Mouse (Mus musculus) embryonic facial prominence, embryonic 11.5 days (tissue): Measurements from ENCODE around the gene Scgn. TPM values are rescaled to one million over a fixed set of nuclear protein-coding genes. Genes with fewer than 3 reads are reported as not detected.

ENCODE experiments used
- ATAC-seq: fragments of 200-750 bp; cut with Nextera tagmentation; replicated peaks from 2 replicates; pipeline ENCODE4 v1.8.0; 2017; ENCODE audit warnings: low read depth; ENCODE audit not compliant: insufficient number of reproducible peaks, low FRiP score, low TSS enrichment
- DNase-seq: peaks from one replicate; pipeline ENCODE4 v3.0.0-alpha.2; 2015; ENCODE audit warnings: low spot score
- H3K27ac ChIP-seq: fragments of 300-500 bp; sonication (generic); replicated peaks from 2 replicates; pipeline ENCODE4 v1.5.1; 2014; ENCODE audit warnings: mild to moderate bottlenecking, low read depth, low read length, control low read depth
- H3K27me3 ChIP-seq: fragments of 300-500 bp; sonication (generic); 2 replicates; pipeline ENCODE4 v1.6.1; 2014; ENCODE audit warnings: mild to moderate bottlenecking, low read length, moderate library complexity, mixed read lengths; ENCODE audit not compliant: control insufficient read depth, insufficient read depth
- H3K36me3 ChIP-seq: fragments of 300-500 bp; sonication (generic); replicated peaks from 2 replicates; pipeline ENCODE4 v1.6.1; 2014; ENCODE audit warnings: low read depth, mild to moderate bottlenecking, low read length, moderate library complexity, mixed read lengths; ENCODE audit not compliant: control insufficient read depth, insufficient read depth
- H3K4me1 ChIP-seq: fragments of 300-500 bp; sonication (generic); 2 replicates; pipeline ENCODE4 v1.6.1; 2014; ENCODE audit warnings: low read length, mixed read lengths; ENCODE audit not compliant: control insufficient read depth, insufficient read depth
- H3K4me2 ChIP-seq: fragments of 300-500 bp; sonication (generic); 2 replicates; pipeline ENCODE4 v1.6.1; 2014; ENCODE audit warnings: low read depth, mild to moderate bottlenecking, control low read depth, low read length, moderate library complexity
- H3K4me3 ChIP-seq: fragments of 300-500 bp; sonication (generic); 2 replicates; pipeline ENCODE4 v1.5.1; 2014; ENCODE audit warnings: low read depth, low read length, control low read depth
- H3K9ac ChIP-seq: fragments of 300-500 bp; sonication (generic); replicated peaks from 2 replicates; pipeline ENCODE4 v1.6.1; 2014; ENCODE audit warnings: mild to moderate bottlenecking, control low read depth, low read length
- H3K9me3 ChIP-seq: fragments of 300-500 bp; sonication (generic); replicated peaks from 2 replicates; pipeline ENCODE4 v1.6.1; 2016; ENCODE audit warnings: mild to moderate bottlenecking, low read length, inconsistent platforms, mixed read lengths; ENCODE audit not compliant: control insufficient read depth
- WGBS: fragments of 180-500 bp; shearing (Covaris S2); extraction: QIAGEN DNeasy Blood & Tissue Kit; methylation state at CpG from one replicate; pipeline ENCODE4 v1.1.7; 2014; 5-methylcytosine and 5-hydroxymethylcytosine counted together
- polyA plus RNA-seq: library from polyadenylated mRNA; unstranded; fragments of >200 nt; fragmentation: Nextera tagmentation; extraction: Ambion mirVana; gene quantifications from 2 replicates; pipeline ENCODE4 v1.2.1, GENCODE M21; 2014

Gene Scgn
- 0.14 TPM in 1 of 2 replicates, not detected in the other for polyA plus RNA-seq

GRCm38 (mm10) chr13:23990928-23991327 is at the start of gene Scgn:
Gene Scgn, minus strand, starts transcription at chr13:23991214.
- no peaks in the 10 kb centered on the region for H3K36me3 ChIP-seq
- peak; percentile 93 for DNase-seq
- no peak within 1 kb of the TSS for H3K9ac ChIP-seq
- no peak within 1 kb of the TSS; the same call in 1 of the 2 replicates for H3K4me2 ChIP-seq
- H3K4me1 ChIP-seq, result no peaks in the 10 kb centered on the region
- no peaks in the 10 kb centered on the region for H3K9me3 ChIP-seq
- WGBS, result under 1% methylated on average over 20 of the region's 20 CpGs
- H3K4me3 ChIP-seq, result no peak within 1 kb of the TSS
- H3K27me3 ChIP-seq, result peaks cover 10% of the 10 kb centered on the region; the same call in 1 of the 2 replicates
- 0 out of 2 replicates have a peak, but pooled peaks have one; percentile 14 for ATAC-seq
- no peak within 1 kb of the TSS for H3K27ac ChIP-seq

- no peak for ATAC-seq
- Histone ChIP-seq H3K4me2 (no peak overlapping the region), H3K36me3 (no peaks in the 10 kb centered on the region; the same call in 1 of the 2 replicates), H3K9me3 (no peaks in the 10 kb centered on the region), H3K4me3 (no peak overlapping the region), H3K27ac (no peak overlapping the region), H3K4me1 (no peaks in the 10 kb centered on the region), H3K9ac (no peak overlapping the region), H3K27me3 (no peaks in the 10 kb centered on the region)
- WGBS, result 88% methylated on average over 7 of the region's 7 CpGs
- DNase-seq, result no peak
Observed at GRCm38 (mm10) chr13:24040221-24040620, 49.2 kb upstream of the Scgn start.

- 79% methylated on average over 3 of the region's 3 CpGs for WGBS
- DNase-seq, result no peak
- ATAC-seq, result no peak
- H3K4me1 ChIP-seq, result no peaks in the 10 kb centered on the region
- H3K4me2 ChIP-seq, result no peak overlapping the region
- no peaks in the 10 kb centered on the region for H3K27me3 ChIP-seq
- H3K27ac ChIP-seq, result no peak overlapping the region
- H3K9ac ChIP-seq, result no peak overlapping the region
- H3K9me3 ChIP-seq, result no peaks in the 10 kb centered on the region
- H3K4me3 ChIP-seq, result no peak overlapping the region
- no peaks in the 10 kb centered on the region; the same call in 1 of the 2 replicates for H3K36me3 ChIP-seq
Observed at GRCm38 (mm10) chr13:24037502-24037901, 46.5 kb upstream of the Scgn start.

GRCm38 (mm10) chr13:24036150-24036549 is 45.1 kb upstream of the Scgn start:
- Histone ChIP-seq H3K36me3 (no peaks in the 10 kb centered on the region; the same call in 1 of the 2 replicates), H3K27ac (no peak overlapping the region), H3K4me2 (no peak overlapping the region), H3K9ac (no peak overlapping the region), H3K4me1 (no peaks in the 10 kb centered on the region), H3K9me3 (no peaks in the 10 kb centered on the region), H3K27me3 (no peaks in the 10 kb centered on the region), H3K4me3 (no peak overlapping the region)
- 76% methylated on average over 18 of the region's 18 CpGs for WGBS
- ATAC-seq, result no peak
- no peak for DNase-seq

GRCm38 (mm10) chr13:24027191-24028170 is 36.5 kb upstream of the Scgn start:
- no peaks in the 10 kb centered on the region for H3K4me1 ChIP-seq
- WGBS, result 59% methylated on average over 5 of the region's 5 CpGs
- ATAC-seq (no peak), DNase-seq (peak; percentile 59)
- no peaks in the 10 kb centered on the region for H3K27me3 ChIP-seq
- H3K4me3 ChIP-seq, result no peak overlapping the region
- no peaks in the 10 kb centered on the region for H3K36me3 ChIP-seq
- no peak overlapping the region for H3K9ac ChIP-seq
- H3K27ac ChIP-seq, result no peak overlapping the region
- no peaks in the 10 kb centered on the region for H3K9me3 ChIP-seq
- no peak overlapping the region for H3K4me2 ChIP-seq

- no peaks in the 10 kb centered on the region for H3K36me3 ChIP-seq
- WGBS, result 76% methylated on average over 4 of the region's 4 CpGs
- H3K4me1 ChIP-seq, result no peaks in the 10 kb centered on the region
- DNase-seq (no peak), ATAC-seq (no peak)
- no peaks in the 10 kb centered on the region for H3K9me3 ChIP-seq
- no peak overlapping the region for H3K4me3 ChIP-seq
- H3K9ac ChIP-seq, result no peak overlapping the region
- H3K4me2 ChIP-seq, result no peak overlapping the region
- no peak overlapping the region for H3K27ac ChIP-seq
- H3K27me3 ChIP-seq, result no peaks in the 10 kb centered on the region
Observed at GRCm38 (mm10) chr13:24018515-24018914, 27.5 kb upstream of the Scgn start.

- H3K9me3 ChIP-seq, result no peaks in the 10 kb centered on the region
- DNase-seq, result no peak
- no peak overlapping the region for H3K9ac ChIP-seq
- H3K4me3 ChIP-seq, result no peak overlapping the region
- no peak for ATAC-seq
- H3K36me3 ChIP-seq, result no peaks in the 10 kb centered on the region
- H3K27me3 ChIP-seq, result no peaks in the 10 kb centered on the region
- no peak overlapping the region for H3K27ac ChIP-seq
- no peak overlapping the region for H3K4me2 ChIP-seq
- 81% methylated on average over 2 of the region's 2 CpGs for WGBS
- H3K4me1 ChIP-seq, result no peaks in the 10 kb centered on the region
Observed at GRCm38 (mm10) chr13:24005528-24005927, 14.5 kb upstream of the Scgn start.

- 75% methylated on average over 2 of the region's 2 CpGs for WGBS
- H3K27ac ChIP-seq, result no peak overlapping the region
- H3K9ac ChIP-seq, result no peak overlapping the region
- H3K9me3 ChIP-seq, result no peaks in the 10 kb centered on the region
- ATAC-seq, result no peak
- no peak overlapping the region for H3K4me2 ChIP-seq
- DNase-seq, result no peak
- no peak overlapping the region for H3K4me3 ChIP-seq
- H3K27me3 ChIP-seq, result no peaks in the 10 kb centered on the region
- no peaks in the 10 kb centered on the region for H3K36me3 ChIP-seq
- H3K4me1 ChIP-seq, result no peaks in the 10 kb centered on the region
Observed at GRCm38 (mm10) chr13:24001797-24002196, 10.8 kb upstream of the Scgn start.
